Mouse (Mus musculus): ENCODE measurements around the gene Cdk17.

The Cdk17 gene

DNA sequence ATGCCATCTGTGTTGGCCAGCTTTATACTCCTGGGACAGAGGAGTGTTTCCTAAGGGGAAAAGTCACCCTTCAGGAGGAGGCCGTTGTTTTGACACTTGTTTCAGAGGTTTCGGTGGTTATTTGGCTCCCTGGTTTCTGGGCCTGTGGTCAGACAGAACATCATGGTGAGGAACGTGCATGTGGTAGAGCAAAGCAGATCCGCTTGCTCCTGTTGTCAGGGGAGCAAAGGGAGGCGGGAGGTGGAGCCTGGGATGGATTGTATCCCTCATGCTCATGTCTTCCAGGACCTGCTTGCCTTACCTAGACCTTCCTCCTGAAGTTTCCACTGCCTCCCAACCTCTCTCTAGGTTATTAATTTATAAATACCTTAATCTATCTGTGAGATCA, 5.7 kb downstream of the Cdk17 start:
- peak; percentile 68; the same call in 1 of the 2 replicates for ATAC-seq (ENCODE audit: insufficient number of reproducible peaks, low FRiP score, low TSS enrichment)

DNA sequence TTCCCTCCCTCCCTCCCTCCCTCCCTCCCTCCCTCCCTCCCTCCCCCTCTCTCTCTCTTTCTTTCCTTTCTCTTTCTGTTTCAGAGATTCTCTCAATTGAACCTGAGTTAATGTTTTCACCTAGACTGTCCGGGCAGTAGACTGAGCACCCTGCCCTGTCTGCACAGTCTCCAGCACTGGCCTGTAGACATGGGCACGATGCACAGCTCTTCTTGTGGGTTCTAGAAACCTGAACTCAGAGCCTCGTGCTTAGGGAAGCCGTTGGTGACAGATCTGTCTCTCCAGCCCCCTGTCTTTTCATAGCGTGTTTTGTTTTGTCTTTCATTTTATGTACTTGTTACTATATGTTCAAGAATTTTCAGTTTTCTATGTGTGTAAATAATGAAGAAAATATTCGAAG, 6.6 kb downstream of the Cdk17 start:
- ATAC-seq (ENCODE audit: insufficient number of reproducible peaks, low FRiP score, low TSS enrichment), result no peak

DNA sequence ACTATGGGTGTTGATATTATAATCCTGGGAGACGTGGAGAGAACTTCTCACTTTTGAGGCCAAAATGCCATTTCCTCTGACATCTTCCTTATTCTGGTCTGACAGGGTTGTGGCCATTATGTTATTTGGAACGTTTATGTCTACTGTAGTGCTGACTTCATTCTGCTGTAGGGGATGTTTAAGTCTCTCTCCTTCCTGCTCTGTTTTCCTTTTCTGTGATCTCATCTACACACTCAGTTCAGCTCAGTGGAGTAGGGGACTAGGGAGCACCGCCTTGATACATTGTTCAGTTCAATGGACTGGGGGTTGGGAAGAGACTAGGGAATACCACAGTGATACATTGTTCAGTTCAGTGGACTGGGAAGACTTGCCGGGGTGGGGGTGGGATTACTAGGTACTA, 7.4 kb downstream of the Cdk17 start:
- no peak for ATAC-seq (ENCODE audit: insufficient number of reproducible peaks, low FRiP score, low TSS enrichment)

DNA sequence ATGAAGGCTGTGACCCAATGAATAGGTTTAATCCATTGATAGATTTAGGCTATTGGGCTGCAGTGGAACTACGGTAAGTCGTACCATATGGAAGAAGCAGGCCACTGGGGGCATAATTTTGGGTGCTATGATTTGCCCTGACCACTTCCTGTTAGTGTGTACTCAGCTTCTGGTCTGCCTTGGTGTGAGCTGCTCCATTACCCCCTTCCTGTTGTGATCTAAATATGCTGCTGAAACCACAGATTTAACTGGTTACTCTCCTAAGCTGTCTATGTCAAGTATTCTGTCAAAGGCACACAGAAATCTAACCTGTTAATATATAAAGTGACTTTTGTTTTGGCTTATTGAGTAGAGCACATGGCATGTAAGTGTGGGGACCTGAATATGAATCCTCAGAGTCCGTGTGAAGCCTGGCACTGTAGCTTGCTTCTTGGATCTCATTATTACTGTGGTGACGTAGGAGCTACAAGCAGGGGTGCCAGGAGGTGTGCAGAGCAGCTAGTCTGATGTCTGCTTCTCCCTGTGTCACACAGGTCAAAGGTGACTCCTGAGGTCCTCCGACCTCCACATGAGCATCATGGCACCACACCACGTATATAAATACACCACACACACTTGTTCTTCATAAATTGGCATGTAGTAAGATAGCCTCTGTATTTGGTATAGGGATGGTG, 10.6 kb downstream of the Cdk17 start:
- ATAC-seq (ENCODE audit: insufficient number of reproducible peaks, low FRiP score, low TSS enrichment), result no peak

DNA sequence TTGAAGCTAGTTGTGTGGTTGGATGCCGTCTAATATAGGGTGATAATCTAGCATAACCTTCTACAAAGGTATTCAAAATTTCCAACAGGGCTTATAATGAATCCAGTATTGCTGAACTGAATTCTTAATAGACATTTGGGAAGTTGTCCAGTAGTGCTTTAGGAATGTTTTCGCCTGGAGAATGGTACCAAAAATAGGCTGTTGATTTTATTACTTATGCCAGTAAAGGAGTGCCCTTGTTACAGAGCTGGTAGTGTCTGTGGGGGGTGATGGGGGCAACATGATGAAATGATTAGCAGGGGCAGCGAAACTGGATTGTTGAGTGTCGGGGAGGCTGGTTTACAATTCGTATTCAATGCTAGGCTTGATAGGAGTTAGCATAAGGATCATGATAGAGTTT, 16.8 kb downstream of the Cdk17 start:
- no peak for ATAC-seq (ENCODE audit: insufficient number of reproducible peaks, low FRiP score, low TSS enrichment)

DNA sequence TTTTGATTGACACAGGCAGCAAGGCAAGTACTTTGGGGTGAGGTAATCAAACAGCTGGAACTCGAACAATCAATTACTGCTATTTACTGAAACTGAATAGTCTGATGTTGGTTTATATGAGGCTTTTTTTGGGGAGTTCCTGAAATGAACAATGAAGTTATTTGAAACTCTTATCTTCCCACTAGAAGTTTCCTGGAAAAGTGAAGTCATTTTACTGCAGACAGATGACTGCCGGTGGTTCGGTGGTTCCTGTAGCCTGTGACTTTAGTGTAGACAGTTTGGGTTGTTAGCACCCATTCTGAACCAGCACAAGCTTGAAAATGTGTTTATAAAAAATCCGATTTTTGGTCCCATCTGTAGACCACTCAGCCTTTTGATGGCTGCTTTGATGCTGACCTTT, 17.2 kb downstream of the Cdk17 start:
- no peak for ATAC-seq (ENCODE audit: insufficient number of reproducible peaks, low FRiP score, low TSS enrichment)

DNA sequence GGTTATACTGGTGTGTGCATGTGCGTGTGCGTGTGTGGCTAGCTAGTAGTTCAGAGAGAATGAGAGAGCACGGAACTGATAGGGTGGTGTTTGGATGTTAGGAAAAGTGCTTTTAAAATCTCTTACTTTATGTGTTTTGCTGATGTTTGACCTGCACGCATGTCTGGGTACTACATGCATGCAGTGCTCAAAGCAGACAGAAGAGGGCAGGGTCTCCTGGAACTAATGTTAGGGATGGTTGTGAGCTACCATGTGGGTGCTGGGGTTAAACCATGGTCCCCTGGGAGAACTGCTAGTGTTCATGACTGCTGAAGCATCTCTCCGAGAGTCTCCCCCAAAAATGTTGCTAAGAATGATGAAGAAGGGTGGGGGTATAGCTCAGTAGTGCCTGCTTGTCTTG, 18.0 kb downstream of the Cdk17 start:
- no peak for ATAC-seq (ENCODE audit: insufficient number of reproducible peaks, low FRiP score, low TSS enrichment)

DNA sequence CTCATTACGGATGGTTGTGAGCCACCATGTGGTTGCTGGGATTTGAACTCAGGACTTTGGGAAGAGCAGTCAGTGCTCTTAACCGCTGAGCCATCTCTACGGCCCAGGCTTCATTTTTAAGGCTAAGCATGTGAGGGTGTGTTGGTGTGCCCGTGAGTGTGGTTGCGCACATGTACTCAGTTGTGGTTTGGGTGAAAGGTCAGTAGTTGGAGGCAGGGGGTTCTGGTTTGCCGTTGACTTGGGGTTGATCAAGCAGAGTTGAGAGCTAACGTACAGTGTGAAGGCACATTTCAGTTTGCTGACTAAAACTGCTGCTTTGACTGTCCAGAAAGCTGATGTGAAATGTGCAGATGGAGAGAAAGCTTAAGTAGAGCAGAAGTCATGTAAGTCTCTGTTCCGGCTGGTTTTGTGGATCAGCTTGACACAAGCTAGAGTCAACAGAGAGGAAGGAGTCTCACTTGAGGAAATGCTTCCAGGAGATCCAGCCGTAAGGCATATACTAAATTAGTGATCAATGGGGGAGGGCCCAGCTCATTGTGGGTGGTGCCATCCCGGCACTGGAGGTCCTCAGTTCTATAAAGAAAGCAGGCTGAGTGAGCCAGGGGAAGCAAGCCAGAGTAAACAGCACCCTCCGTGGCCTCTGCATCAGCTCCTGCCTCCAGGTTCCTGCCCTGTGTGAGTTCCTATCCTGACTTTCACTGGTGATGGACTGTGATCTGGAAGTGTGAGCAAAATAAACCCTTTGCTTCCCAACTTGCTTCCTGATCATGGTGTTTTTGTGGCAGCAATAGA, 19.2 kb downstream of the Cdk17 start:
- no peak for ATAC-seq (ENCODE audit: insufficient number of reproducible peaks, low FRiP score, low TSS enrichment)

DNA sequence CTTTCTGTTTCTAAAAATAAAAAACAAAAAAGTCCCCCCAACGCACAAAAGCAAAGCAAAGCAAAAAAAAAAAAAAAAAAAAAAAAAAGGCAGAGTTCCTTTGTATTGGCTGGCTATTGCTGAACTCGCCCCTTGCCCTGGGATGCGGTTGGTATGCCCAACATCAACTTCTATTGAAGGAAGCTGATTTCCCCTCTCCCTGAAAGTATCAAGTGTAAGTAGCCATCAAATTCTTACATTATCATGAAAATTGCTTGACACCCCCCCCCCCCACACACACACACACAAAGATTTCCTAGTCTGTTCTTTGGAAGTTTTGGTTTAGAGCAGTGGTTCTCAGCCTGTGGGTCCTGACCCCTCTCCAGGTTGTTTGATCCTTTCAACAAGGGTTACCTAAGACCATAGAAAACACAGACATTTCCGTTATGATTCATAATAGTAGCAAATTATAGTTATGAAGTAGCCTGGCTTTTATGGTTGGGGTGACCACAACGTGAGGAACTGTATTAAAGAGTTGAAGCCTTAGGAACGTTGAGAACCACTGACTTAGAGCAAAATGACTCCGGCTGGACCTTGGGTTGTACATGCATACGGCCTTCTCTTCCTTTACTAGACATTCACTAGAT, 23.8 kb downstream of the Cdk17 start:
- ATAC-seq (ENCODE audit: insufficient number of reproducible peaks, low FRiP score, low TSS enrichment), result no peak

DNA sequence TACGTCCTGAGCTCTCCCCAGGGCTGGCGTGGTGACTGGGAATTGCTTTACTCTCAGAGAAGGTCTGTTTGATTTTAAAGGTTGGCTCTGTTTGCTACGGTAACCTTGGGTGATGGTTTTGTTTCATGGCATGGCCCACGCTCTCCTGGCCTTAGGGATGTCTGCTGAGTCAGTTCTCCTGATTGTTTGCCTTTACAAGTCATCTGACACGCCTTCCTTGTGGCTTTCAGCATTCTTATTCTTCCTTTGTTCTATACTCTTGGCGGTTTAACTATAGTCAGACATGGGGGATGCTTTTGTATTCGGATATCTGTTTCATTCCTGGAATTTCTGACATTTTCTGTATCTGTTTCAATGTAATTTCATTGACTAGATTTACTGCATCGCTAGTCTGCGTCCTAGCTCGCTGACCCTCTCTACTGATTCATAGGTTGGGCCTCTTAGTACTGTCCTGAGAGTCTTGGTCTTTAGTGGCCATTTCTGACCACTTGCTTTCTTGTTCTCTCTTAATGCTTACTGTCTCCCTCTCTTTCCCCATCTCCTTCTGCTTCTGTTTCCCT, 27.8 kb downstream of the Cdk17 start:
- no peak for ATAC-seq (ENCODE audit: insufficient number of reproducible peaks, low FRiP score, low TSS enrichment)

DNA sequence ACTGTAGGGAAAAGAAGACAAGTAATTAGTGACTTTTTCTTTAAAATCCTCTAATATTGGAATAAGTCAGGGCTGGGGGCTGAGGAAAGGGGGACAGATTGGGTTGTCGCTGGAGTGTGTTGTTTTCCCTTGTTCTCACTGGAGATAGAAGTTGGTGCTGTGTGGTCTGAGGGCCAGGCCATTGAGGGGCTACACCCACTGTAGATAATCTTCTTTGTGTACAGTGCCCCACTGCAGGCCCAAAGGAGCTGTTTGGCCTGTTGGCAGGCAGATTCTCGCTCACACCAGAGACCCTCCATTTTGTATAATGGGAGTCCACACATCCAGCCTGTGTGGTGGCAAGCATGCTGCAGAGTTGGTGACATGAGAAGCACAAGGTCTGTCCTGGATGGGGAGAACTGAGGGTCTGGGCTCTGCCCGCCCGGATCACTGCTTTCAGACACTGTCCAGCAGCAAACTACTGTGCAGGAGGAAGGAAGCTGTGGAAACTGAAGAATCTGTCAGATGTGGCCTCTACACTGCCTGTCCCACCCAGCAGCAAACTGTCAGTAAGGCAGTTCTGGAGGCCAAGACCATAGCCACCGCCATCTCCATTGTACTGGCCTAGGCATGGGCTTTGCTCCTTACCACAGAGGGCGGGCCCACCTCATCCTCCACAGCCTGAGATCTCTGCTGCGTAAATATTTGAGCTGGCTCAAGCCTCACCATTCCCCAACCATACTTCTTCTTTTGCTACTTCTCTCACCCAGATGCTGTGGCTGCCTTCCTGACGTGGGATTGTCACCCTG, 30.0 kb downstream of the Cdk17 start:
- no peak for ATAC-seq (ENCODE audit: insufficient number of reproducible peaks, low FRiP score, low TSS enrichment)

DNA sequence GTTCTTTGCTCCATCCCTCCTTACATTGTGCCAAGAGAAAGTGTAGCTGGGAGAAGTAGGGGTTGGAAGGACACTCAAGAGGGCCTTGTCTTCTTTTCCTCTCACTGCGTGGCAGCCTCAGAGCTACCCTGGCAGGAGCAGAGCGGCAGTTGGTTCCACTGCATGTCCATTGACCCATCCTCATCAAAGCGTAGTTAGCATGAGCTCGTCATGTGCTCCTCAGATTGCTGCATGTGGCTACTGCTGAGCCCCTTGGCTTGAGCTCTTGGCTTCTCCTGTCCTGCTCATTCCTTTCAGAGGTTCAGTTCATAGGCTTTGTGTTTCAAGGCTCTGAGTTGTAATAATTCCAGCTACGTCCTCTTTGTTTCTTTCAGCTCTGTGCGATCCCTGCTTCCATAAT, 36.4 kb downstream of the Cdk17 start:
- peak; percentile 71 for ATAC-seq (ENCODE audit: insufficient number of reproducible peaks, low FRiP score, low TSS enrichment)

DNA sequence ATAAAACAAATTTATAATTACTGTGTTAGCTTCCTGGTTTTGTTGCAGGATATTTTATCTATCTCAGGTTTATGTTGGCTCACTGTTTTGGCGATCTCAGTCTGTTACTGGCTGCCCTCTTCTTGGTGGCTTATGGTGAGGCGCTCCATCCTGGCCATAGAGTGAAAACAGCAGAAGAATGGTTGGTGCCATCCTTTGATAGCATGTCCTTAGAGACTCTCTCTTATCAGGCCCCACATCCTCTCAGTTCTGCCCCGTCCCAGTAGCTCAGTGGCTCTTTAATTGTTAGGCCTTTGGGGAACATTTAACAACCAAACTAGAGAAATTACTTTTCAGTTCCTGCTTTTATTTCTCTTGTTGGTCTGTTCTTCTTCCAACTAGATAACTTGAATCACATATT, 38.3 kb downstream of the Cdk17 start:
- ATAC-seq (ENCODE audit: insufficient number of reproducible peaks, low FRiP score, low TSS enrichment), result no peak

DNA sequence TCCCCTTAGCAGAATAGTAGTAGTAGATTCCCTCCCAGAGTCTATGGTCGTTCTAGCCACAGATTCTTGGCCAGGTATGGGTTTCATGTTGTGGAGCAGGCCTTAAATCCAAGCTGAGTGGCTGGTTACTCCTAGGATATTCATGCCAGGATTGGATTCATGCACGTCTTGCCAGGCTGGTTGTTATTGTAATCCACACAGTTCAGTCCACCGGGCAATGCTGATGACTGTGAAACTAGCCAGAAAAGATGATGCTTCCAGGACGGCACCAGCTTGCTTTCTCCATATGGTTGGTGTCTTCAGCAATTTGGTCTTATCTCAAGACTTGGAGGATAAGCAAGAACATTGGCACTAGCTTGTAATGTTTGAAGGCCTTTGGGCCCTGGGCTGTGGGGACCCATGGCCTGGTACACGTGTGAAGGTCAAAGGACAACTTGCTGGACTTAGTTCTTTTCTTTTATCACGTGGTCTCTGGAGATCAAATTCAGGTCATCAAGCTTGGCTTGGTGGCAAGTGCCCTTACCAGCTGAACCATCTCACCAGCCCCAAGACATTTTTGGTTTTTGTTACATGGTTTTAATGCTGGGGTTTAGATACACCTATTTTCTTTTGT, 41.3 kb downstream of the Cdk17 start:
- ATAC-seq (ENCODE audit: insufficient number of reproducible peaks, low FRiP score, low TSS enrichment), result peak; percentile 62; the same call in 1 of the 2 replicates

DNA sequence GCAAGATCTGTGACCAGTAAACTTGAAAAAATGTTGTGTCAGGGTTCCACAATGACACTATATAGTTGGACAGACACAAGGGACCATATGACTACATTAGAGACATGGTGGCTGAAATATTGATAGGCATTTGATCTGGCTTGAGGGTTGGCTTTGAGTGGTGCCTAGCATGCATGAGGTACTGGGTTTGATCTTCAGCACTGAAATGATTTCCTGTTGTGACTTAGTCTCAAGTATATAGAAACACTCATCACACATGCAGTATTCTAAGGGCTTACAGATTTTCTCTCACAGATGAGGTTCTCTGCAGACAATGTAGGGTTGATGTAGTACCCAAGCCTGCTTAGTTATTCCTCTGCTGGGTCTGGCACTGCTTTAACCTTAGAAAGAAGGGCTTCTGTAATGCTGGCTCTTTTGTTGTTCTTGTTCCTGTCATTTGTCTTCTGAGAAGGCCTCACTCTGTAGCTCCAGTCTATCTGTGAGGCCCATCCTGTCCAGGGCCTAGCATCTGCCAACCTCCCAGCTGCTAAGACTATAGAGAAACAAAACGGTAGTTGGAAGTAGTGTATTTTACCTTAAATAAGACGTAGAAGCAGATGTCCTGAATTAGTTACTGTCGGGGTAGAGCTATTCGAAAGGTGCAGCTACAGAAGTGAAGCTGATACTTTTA, 44.7 kb downstream of the Cdk17 start:
- ATAC-seq (ENCODE audit: insufficient number of reproducible peaks, low FRiP score, low TSS enrichment), result no peak

DNA sequence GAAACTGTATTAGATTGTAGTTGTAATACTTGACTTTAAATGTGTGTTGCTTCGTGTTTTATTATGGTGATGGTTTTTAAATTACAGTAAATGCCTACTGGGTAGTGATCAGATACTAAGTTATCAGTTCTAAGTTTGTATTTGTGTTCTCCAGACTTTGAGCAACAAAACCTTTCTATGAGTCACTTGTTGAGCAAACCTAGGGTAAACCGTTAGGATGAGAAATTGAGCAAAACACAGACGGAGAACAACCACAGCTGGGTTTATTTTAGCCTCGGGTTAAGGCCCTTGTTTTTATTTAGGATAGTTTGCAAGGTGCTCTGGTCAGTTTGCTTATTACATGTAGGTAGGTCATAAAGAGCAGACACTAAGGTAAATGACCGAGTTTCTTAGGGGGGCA, 46.5 kb downstream of the Cdk17 start:
- ATAC-seq (ENCODE audit: insufficient number of reproducible peaks, low FRiP score, low TSS enrichment), result no peak

DNA sequence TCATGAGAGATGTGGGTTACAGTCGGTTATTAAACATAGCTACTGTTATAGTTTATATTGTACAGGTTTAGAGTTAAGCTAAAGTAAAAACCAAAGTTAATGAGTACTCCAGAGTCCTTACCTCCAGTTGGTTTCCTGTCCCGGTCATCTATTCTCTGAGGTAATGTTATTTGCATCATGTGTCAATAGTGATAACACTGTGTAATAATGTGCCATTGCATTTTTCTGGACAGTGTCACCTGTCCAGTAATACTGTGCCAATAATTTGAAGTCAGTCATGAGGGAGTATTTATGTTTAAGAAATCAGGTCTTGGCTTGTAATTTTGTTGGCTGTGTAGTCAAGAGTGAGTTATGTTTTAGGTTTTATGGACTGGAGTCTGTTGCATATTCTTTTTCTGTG, 52.0 kb downstream of the Cdk17 start:
- ATAC-seq (ENCODE audit: insufficient number of reproducible peaks, low FRiP score, low TSS enrichment), result no peak

DNA sequence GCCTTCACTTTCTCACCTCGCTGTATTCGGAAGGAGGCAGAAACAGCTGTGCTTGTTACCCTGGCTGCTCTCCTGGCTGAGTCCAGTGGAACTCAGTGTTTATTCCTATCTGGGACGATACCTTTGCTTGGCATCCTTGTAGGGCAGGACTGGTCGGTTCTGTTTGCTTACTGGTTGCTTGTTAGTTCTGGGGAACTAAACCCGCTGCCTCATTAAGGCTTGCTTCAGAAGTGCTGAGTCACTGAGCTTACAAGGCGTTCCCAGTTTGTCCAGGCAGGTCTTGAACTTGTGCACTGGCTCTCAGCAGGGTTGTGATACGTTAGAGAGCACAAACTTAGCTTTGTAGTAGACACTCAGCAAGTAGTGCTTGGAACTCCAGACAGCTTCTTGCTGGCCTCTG, 52.7 kb downstream of the Cdk17 start:
- ATAC-seq (ENCODE audit: insufficient number of reproducible peaks, low FRiP score, low TSS enrichment), result no peak

DNA sequence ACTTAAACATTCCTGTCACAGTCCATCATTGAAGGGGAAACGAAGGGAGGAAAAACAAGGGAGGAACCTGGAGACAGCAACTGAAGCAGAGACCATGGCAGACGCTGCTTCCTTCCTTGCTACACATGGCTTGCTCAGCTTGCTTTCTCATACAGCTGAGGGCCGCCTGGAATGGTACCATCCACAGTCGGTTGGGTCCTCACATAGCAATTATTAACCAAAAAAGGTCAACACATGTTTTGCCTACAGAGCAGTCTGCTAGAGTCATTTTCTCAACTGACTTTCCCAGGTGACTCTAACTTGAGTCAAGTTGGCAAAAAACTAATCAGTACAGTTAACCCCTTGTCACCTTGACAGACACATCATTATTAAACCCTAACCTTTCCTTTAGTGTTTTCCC, 53.6 kb downstream of the Cdk17 start:
- no peak for ATAC-seq (ENCODE audit: insufficient number of reproducible peaks, low FRiP score, low TSS enrichment)

Data from cerebellum, adult (tissue).